Mouse (Mus musculus) cerebellum, adult 9-11 months (tissue): Measurements from ENCODE around the gene Sh3pxd2a.

Experiments
- DNase-seq: peaks from one replicate; pipeline ENCODE4 v3.0.0; 2022

Sh3pxd2a gene

DNA sequence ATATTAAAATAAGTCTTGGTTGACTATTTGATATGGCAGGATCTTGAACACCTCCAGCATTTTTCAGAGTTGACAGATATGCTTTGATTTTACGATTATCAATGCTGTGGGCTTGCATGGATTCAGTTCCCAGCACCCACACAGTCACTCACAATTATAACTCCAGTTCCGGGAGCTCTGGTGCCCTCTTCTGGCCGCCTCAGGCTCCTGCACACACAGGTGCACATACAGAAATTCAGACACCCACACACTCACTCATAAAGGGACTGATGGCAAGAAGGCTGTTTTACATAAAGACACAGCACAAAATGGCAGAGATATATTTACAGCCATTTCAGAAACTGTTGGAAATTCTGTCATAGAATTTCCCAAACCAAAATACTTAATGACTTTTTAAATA is 25.0 kb upstream of the Sh3pxd2a start:
- DNase-seq: no peak

GRCm38 (mm10) chr19:47488250-47488649 is 24.0 kb upstream of the Sh3pxd2a start:
- DNase-seq: no peak

GRCm38 (mm10) chr19:47487572-47487971 is 23.4 kb upstream of the Sh3pxd2a start:
- no peak for DNase-seq

DNA sequence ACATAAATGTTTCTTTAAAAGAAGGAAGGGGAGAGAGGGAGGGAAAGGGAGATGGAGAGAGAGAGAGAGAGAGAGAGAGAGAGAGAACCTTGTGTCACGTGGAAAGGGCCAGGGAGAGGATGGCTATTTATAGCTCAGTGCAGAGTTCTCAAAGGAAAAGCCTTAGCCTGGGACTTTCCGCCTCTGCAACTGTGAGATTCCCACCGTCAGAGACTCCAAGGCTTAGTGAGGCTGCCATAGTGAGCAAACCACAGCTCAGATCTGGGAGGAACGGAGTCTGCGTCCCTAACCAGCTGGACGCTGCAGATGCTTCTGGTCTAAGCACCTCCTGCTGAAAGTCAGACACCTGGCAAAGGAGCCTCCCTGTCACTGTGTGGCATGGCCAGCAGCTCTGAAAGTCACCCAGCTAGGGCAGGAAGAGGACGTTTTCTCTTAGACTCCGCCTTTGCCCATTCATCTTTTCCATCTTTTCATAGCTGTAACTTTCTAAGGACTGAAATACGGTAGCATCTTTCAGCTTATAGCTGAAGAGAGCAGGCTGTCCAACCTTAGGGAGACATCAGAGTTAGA is 21.9 kb upstream of the Sh3pxd2a start:
- no peak for DNase-seq

DNA sequence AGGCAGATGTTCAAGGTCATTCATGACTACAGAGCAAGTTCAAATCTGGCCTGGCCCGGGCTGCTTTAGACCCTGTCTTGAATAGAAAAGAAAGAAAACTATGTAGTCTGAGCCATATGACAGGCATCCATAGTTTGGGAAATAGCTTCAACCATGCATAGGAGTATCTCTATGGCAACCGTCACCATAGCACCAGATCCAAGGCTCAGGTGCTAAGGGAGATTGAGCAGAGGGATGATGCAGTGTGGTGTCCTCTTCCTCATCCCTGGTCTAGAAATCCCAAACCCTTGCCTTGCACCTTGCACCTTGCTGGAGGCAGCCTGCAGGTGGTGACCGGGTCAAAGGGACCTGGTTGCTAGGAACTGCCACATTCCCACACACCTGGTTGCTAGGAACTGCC is 19.9 kb upstream of the Sh3pxd2a start:
- no peak for DNase-seq

GRCm38 (mm10) chr19:47483346-47483745 is 19.1 kb upstream of the Sh3pxd2a start:
- no peak for DNase-seq

DNA sequence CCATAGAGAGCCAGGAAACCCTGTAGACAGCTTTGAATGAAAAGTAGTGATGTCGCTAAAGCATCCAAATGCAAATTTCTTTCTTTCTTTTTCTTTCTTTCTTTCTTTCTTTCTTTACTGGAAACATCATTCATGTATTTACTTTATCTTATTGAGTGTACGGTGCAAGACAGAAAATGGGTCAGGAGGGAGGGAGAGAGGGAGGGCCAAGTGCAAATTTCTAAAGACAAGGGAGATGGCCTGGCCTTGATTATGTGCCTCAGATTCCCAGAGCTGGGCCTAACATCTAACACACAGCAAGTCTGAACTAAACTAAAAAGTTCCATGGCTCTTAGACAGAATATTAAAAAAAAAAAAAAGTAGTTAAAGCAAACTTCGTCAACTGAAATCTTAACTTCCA is 9.3 kb upstream of the Sh3pxd2a start:
- no peak for DNase-seq

DNA sequence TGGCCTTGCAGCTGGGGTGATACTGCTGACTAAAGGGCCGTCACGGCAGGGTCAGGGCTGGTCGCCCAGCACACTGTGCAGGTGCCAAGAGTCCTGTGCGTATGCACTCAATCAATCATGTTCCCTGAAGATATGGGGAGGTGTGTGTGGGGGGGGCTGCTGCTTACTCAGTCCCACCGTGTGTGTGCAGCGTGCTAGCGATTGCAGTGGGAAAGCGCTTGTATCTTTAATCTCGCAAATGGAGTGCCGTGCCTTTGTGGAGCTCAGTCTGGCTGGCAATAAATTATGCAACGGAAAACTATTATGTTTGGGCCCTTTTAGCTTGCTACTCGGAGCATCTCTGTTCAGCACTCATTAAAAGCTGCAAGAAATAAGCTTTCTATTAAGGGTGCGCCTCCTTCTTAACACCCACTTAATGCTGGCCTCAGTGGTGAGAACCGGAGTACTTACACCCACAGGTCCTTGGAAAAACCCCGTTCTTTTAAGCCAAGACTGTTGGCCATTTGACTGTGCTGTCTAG is 8.7 kb upstream of the Sh3pxd2a start:
- DNase-seq: no peak

GRCm38 (mm10) chr19:47471808-47472207 is 7.6 kb upstream of the Sh3pxd2a start:
- DNase-seq: no peak

DNA sequence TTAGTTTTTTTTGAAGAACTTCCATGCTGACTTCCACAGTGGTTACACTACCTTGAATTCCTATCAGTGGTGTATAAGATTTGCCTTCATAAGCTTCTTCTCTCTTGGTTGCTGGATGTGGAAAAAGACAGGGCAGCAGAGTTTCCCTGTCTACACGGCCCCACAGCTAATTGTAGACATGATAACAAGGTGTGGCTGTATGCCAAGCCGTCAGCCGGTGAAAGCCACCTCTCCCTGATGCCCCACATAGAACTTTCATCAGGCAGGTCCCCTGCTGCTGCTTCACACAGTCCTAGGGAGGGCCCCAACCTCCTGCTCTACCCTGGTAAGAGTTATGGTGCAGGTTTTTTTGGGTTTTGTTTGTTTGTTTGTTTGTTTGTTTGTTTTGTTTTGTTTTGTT is 4.5 kb upstream of the Sh3pxd2a start:
- no peak for DNase-seq

DNA sequence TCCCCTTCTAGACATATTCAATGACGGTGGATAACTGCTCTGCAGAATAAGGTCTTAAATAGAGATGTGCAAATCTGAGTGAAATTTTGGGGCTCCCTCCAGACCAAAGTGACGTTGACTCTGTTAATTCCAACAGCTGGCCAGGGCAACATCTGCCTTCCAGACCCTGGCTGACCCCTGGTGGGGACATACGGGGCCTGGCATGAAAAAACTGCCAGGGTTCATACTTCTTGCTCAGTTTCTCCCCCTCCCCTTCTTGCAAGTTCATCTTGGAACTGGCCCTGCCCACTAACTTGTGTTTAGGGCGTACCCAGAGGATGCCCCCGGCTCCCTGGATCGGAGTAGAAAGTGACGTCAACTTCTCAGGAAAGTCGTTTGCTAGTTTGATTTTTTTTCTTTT is 2.6 kb upstream of the Sh3pxd2a start:
- no peak for DNase-seq

DNA sequence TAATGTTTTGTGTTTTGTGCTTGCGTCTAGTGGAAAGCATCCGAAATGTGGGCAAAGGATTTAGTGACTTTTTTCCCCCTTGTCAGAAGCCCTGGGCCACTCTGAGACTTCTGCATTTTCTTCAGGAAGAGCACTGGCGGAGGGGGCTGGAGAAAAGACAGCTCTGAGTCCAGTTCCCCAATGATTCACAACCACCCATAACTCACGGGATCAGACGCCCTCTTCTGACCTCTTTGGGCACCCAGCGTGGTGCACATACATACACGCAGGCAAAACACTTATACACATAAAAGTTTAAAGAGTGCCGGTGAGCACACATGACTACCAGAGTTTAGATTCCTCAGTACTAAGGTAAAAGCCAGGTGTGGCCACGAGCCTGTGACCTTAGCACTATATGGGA is 1.3 kb upstream of the Sh3pxd2a start:
- DNase-seq: no peak

GRCm38 (mm10) chr19:47463636-47464303 is 431 bp downstream of the Sh3pxd2a start:
- peak; percentile 18 for DNase-seq

- DNase-seq: no peak
Observed at GRCm38 (mm10) chr19:47463206-47463605, 995 bp downstream of the Sh3pxd2a start.

DNA sequence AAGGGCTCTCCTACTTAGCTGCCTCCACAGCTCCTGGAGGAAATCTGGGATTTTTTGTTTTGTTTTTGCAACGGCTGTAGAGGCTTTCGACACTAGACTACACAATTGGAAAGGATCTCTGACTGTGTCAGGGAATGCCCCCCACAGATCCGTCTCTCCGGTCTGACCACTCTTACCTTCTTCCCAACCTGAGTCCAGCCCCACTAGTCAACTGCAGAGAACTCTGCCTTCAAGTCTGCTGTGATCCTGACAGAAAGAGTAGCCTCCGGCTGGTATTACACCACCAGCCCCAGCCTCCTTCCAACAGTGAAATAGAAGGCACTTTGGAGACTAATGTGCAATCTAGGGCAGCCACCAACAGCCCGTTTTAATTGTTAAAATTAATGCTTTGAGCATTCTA is 1.5 kb downstream of the Sh3pxd2a start:
- no peak for DNase-seq

GRCm38 (mm10) chr19:47461838-47462237 is 2.4 kb downstream of the Sh3pxd2a start:
- no peak for DNase-seq

DNA sequence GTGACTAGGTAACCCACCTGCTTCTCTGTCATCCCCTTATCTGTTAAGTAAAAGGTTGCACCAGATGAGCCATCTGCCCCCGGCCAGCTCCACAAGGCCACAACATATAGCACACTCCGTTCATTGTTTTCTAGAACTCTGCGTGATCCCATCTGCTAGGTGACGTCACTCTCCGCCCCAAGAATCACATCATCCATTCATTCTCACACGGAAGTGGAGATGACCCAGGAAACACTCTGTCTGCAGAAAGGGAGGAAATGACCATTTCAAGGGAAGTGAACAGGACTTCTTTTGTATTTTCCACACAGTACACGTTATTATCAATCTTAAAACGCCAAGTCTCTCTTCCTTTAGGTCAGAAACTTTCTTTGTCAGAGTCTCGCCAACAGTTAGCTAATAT is 2.8 kb downstream of the Sh3pxd2a start:
- no peak for DNase-seq

- no peak for DNase-seq
Observed at GRCm38 (mm10) chr19:47460120-47460960, 3.9 kb downstream of the Sh3pxd2a start.

GRCm38 (mm10) chr19:47459214-47459613 is 5.0 kb downstream of the Sh3pxd2a start:
- DNase-seq: no peak

DNA sequence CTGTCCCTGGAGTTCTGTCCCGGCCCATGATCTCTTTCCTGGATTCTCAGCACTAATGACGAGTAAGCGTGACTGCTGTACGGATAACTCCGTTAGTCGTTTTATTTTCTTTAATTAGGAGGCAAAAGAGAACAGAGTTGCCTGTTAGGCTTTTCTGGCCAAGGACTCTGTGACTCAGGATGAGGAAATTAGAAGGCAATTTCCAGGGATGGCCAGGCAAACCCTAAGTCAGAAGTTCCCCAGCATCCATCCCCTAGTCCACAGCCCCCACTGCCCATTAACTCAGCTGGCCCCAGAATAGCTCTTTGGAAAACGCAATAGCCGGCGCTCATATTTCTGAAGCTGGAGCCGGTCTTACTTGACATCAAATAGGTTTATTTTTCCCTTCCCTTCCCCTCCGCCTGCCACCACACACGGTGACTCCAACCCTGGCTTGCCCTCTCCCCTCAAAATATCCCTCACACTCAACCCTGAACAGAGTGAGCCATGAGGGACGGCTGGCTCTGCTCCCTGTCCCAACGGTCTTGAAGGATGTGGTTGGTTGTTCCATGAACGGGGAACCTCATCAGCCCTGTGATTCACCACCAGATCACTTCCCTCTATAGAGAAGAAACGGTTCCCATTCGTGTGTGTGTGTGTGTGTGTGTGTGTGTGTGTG is 5.6 kb downstream of the Sh3pxd2a start:
- no peak for DNase-seq

- DNase-seq: no peak
Observed at GRCm38 (mm10) chr19:47457711-47458503, 6.3 kb downstream of the Sh3pxd2a start.

- no peak for DNase-seq
Observed at GRCm38 (mm10) chr19:47456021-47456420, 8.2 kb downstream of the Sh3pxd2a start.
